Mouse (Mus musculus) E14TG2a.4 (cell line): Measurements from ENCODE around the gene Adamts2.

Experiments used
- CTCF ChIP-seq: conservative IDR thresholded peaks from 2 replicates; pipeline ENCODE4 v1.5.1; 2014; ENCODE audit warnings: low read length
- POU5F1 ChIP-seq: IDR thresholded peaks from 2 replicates; pipeline ENCODE4 v1.6.1; 2014; ENCODE audit warnings: low read length, borderline replicate concordance

GRCm38 (mm10) chr11:50736548-50736947, 134.7 kb downstream of the Adamts2 start:
- no peak for TF ChIP-seq CTCF
- TF ChIP-seq POU5F1, result no peak
